Mouse (Mus musculus) myocyte (in vitro differentiated cells): ENCODE results near the gene Slc16a14. TPM values are rescaled to one million over a fixed set of nuclear protein-coding genes. Genes with fewer than 3 reads are reported as not detected.
"Not testable (repeated sequence)": the region's sequence is repeated elsewhere in the genome, so short reads cannot be mapped to it uniquely, and the experiment has no call there.

Experiments used
- H3K27me3 ChIP-seq: one replicate; pipeline ENCODE4 v1.6.1; 2011; ENCODE audit not compliant: control insufficient read depth, insufficient read depth, insufficient read length
- H3K36me3 ChIP-seq: one replicate; pipeline ENCODE4 v1.6.1; 2011; ENCODE audit not compliant: control insufficient read depth, insufficient read depth
- H3K4me2 ChIP-seq: one replicate; pipeline ENCODE4 v1.6.1; 2011; ENCODE audit warnings: low read depth, control low read depth
- H3K4me3 ChIP-seq: one replicate; pipeline ENCODE4 v1.5.1; 2011; ENCODE audit warnings: mild to moderate bottlenecking, control low read depth, moderate library complexity
- H3K79me2 ChIP-seq: one replicate; pipeline ENCODE4 v1.6.1; 2011; ENCODE audit not compliant: control insufficient read depth, insufficient read depth
- H3ac ChIP-seq: one replicate; pipeline ENCODE4 v1.6.1; 2011; ENCODE audit not compliant: control insufficient read depth, insufficient read length
- CEBPB ChIP-seq: IDR thresholded peaks from 2 replicates; pipeline ENCODE4 v1.6.1; 2011; ENCODE audit warnings: mild to moderate bottlenecking, moderate library complexity; ENCODE audit not compliant: poor library complexity, insufficient read depth, severe bottlenecking
- E2F4 ChIP-seq: IDR thresholded peaks from one replicate; pipeline ENCODE4 v1.6.1; 2011; ENCODE audit warnings: mild to moderate bottlenecking, control low read depth, moderate library complexity; ENCODE audit not compliant: insufficient read depth
- MAX ChIP-seq: IDR thresholded peaks from one replicate; pipeline ENCODE4 v1.6.1; 2011; ENCODE audit warnings: low read depth, mild to moderate bottlenecking, control low read depth
- MYOD1 ChIP-seq, 3 experiments: IDR thresholded peaks; one replicate each; pipeline ENCODE4 v1.6.1; 2011; ENCODE audit warnings: control low read depth in 2 of 3, low read depth in 2 of 3, mild to moderate bottlenecking in 2 of 3, moderate library complexity in 1 of 3; ENCODE audit not compliant: insufficient read length in 2 of 3, control insufficient read depth in 1 of 3
- MYOG ChIP-seq, 3 experiments: IDR thresholded peaks; one replicate each; pipeline ENCODE4 v1.6.1; 2011; ENCODE audit warnings: control low read depth in 2 of 3, low read depth in 2 of 3, mild to moderate bottlenecking in 2 of 3; ENCODE audit not compliant: insufficient read length in 2 of 3, control insufficient read depth in 1 of 3, insufficient read depth in 1 of 3
- POLR2A ChIP-seq: IDR thresholded peaks from one replicate; pipeline ENCODE4 v1.6.1; 2011; ENCODE audit warnings: low read depth, mild to moderate bottlenecking, control low read depth, moderate library complexity; ENCODE audit not compliant: insufficient read length
- POLR2AphosphoS2 ChIP-seq: IDR thresholded peaks from one replicate; pipeline ENCODE4 v1.6.1; 2011; ENCODE audit warnings: low read depth, control low read depth; ENCODE audit not compliant: insufficient read length
- REST ChIP-seq: IDR thresholded peaks from one replicate; pipeline ENCODE4 v1.6.1; 2011; ENCODE audit warnings: mild to moderate bottlenecking, control low read depth, moderate library complexity; ENCODE audit not compliant: insufficient read depth, insufficient read length
- SRF ChIP-seq: IDR thresholded peaks from one replicate; pipeline ENCODE4 v1.6.1; 2011; ENCODE audit warnings: low read depth; ENCODE audit not compliant: control insufficient read depth, insufficient read length
- TCF12 ChIP-seq: IDR thresholded peaks from one replicate; pipeline ENCODE4 v1.6.1; 2011; ENCODE audit warnings: mild to moderate bottlenecking, control low read depth; ENCODE audit not compliant: poor library complexity, insufficient read depth, severe bottlenecking
- USF1 ChIP-seq: IDR thresholded peaks from one replicate; pipeline ENCODE4 v1.6.1; 2011; ENCODE audit warnings: low read depth, mild to moderate bottlenecking, control low read depth, moderate library complexity
- polyA plus RNA-seq: library from polyadenylated mRNA; unstranded; fragments of >200 nt; fragmentation: generic; extraction: Trizol; gene quantifications from one replicate; pipeline ENCODE4 v1.2.1, GENCODE M21; 2012; ENCODE audit warnings: missing spikeins

The Slc16a14 gene
- 0.46 TPM for polyA plus RNA-seq

- Histone ChIP-seq H3K36me3 (no peaks in the 10 kb centered on the region), H3K4me3 (peak within 1 kb of the TSS; percentile 36), H3K27me3 (peaks cover 8% of the 10 kb centered on the region), H3ac (no peak within 1 kb of the TSS), H3K79me2 (no peaks in the 10 kb centered on the region), H3K4me2 (peak within 1 kb of the TSS; percentile 91)
- TF ChIP-seq POLR2A (no peak), MYOD1 (IDR thresholded peaks at IDR 0.05; ENCODE audit: control insufficient read depth in 1 of 3, insufficient read length in 2 of 3, low read depth in 2 of 3) (no peak), E2F4 (no peak), REST (no peak), MAX (no peak), SRF (no peak), POLR2AphosphoS2 (no peak)
These were observed at the start of gene Slc16a14 for GRCm38 (mm10) chr1:84934503-84935333. Slc16a14 (minus strand) TSS chr1:84935134.

- not testable (repeated sequence) for H3K36me3 ChIP-seq, H3K4me2 ChIP-seq
These were observed 26.8 kb upstream of the Slc16a14 start for GRCm38 (mm10) chr1:84961779-84962178.

GRCm38 (mm10) chr1:84957713-84958112, 22.8 kb upstream of the Slc16a14 start:
- not testable (repeated sequence) for H3K36me3 ChIP-seq, H3K4me2 ChIP-seq, H3K79me2 ChIP-seq, H3K4me3 ChIP-seq, H3ac ChIP-seq, H3K27me3 ChIP-seq

More at GRCm38 (mm10) chr1:84961779-84962178, 26.8 kb upstream of the Slc16a14 start:
- H3ac ChIP-seq, H3K27me3 ChIP-seq, H3K4me3 ChIP-seq, H3K79me2 ChIP-seq: not testable (repeated sequence)

- H3K4me3 ChIP-seq, H3K36me3 ChIP-seq, H3K27me3 ChIP-seq, H3ac ChIP-seq, H3K4me2 ChIP-seq, H3K79me2 ChIP-seq: not testable (repeated sequence)
These were observed 21.8 kb upstream of the Slc16a14 start for GRCm38 (mm10) chr1:84956771-84957170.

GRCm38 (mm10) chr1:84952456-84953181, 17.7 kb upstream of the Slc16a14 start:
- H3K4me2 ChIP-seq: no peak overlapping the region

GRCm38 (mm10) chr1:84951566-84951965, 16.6 kb upstream of the Slc16a14 start:
- Histone ChIP-seq H3K4me2 (no peak overlapping the region), H3K4me3 (no peak overlapping the region), H3K79me2 (no peaks in the 10 kb centered on the region), H3K36me3 (no peaks in the 10 kb centered on the region), H3K27me3 (no peaks in the 10 kb centered on the region), H3ac (no peak overlapping the region)
- no peak for TF ChIP-seq POLR2AphosphoS2
- TF ChIP-seq USF1: no peak
- no peak for TF ChIP-seq MYOD1 (IDR thresholded peaks at IDR 0.05; ENCODE audit: control insufficient read depth in 1 of 3, insufficient read length in 2 of 3, low read depth in 2 of 3)
- no peak for TF ChIP-seq E2F4
- no peak for TF ChIP-seq MAX
- TF ChIP-seq CEBPB: no peak
- TF ChIP-seq REST: no peak
- no peak for TF ChIP-seq TCF12
- no peak for TF ChIP-seq MYOG (IDR thresholded peaks at IDR 0.05; ENCODE audit: control insufficient read depth in 1 of 3, insufficient read depth in 1 of 3, insufficient read length in 2 of 3, low read depth in 2 of 3)

More at GRCm38 (mm10) chr1:84952456-84953181, 17.7 kb upstream of the Slc16a14 start:
- H3K79me2 ChIP-seq: no peaks in the 10 kb centered on the region
- no peaks in the 10 kb centered on the region for H3K27me3 ChIP-seq
- no peak for TF ChIP-seq REST
- no peaks in the 10 kb centered on the region for H3K36me3 ChIP-seq
- H3K4me3 ChIP-seq: no peak overlapping the region
- H3ac ChIP-seq: no peak overlapping the region
